Mouse (Mus musculus): ENCODE data around the gene Usp43. TPM values are rescaled to one million over a fixed set of nuclear protein-coding genes. Genes with fewer than 3 reads are reported as not detected.

Gene Usp43
- polyA plus RNA-seq, 1 experiment from 2014 or later: 1.3 TPM

DNA sequence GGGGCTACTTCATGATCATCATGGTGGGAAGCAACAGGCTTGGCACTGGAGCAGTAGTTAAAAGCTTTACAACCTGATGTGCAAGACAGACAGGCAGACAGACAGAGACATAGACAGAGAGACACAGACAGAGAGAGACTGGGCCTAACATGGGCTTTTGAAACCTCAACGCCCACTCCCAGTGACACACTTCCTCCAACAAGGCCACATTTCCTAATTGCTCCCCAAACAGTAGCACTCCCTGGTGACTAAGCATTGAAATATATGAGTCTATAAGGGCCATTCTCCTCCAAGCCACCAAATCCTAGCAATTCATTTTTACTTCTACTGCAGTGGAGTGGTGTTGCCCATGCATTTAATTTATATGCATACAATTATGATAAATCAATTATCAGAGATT lies 82.1 kb downstream of the Usp43 start:
- H3K27me3 ChIP-seq: no peaks in the 10 kb centered on the region
- no peak for ATAC-seq (ENCODE audit: insufficient number of reproducible peaks, insufficient read depth, low FRiP score, low TSS enrichment)
- no peak overlapping the region for H3K27ac ChIP-seq
- no peak overlapping the region for H3K4me3 ChIP-seq
- 73% methylated on average over 1 of the region's 1 CpGs for WGBS
- H3K4me2 ChIP-seq (replicated peaks): no peak overlapping the region
- no peak overlapping the region for H3K9ac ChIP-seq
- H3K9me3 ChIP-seq: no peaks in the 10 kb centered on the region
- H3K4me1 ChIP-seq: no peaks in the 10 kb centered on the region
- H3K36me3 ChIP-seq: no peaks in the 10 kb centered on the region

DNA sequence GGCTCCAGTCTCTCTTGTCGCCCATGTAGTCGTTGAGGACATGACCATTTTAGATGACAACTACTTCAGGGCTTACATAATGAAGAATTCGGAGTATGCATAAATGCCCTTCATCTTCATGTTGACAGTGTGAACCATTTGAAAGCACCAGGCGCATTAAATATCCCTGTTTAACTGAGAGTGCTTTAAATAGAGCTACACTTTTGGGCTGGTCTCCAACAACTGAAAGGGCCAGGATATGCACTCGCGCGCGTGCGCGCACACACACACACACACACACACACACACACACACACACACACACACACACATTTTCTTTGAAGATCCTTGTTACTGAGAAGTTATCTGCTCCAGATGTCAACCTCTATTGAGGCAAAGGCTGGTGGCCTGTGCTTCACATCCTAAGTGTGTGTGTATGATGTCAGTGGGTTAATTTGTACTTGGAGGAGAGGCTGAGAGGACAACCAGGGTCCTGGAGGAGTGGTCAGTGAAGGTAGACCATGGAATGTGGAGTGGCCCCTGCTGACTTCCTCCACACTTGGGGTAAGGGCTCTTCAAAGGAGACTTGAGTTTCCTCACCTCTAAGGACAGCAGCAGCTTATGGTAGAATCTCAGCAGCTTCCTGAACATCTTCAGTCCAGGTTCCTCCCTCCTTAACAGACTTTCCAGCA lies 86.4 kb downstream of the Usp43 start:
- Histone ChIP-seq H3K36me3 (no peaks in the 10 kb centered on the region), H3K4me1 (no peaks in the 10 kb centered on the region), H3K9me3 (no peaks in the 10 kb centered on the region), H3K4me2 (replicated peaks) (no peak overlapping the region), H3K4me3 (no peak overlapping the region), H3K27me3 (no peaks in the 10 kb centered on the region), H3K9ac (no peak overlapping the region), H3K27ac (no peak overlapping the region)
- 90% methylated on average over 10 of the region's 10 CpGs for WGBS
- no peak for ATAC-seq (ENCODE audit: insufficient number of reproducible peaks, insufficient read depth, low FRiP score, low TSS enrichment)

- H3K9me3 ChIP-seq: no peaks in the 10 kb centered on the region
- no peak overlapping the region for H3K4me3 ChIP-seq
- no peaks in the 10 kb centered on the region for H3K27me3 ChIP-seq
- no peak overlapping the region for H3K4me2 ChIP-seq (replicated peaks)
- 77% methylated on average over 5 of the region's 5 CpGs for WGBS
- H3K9ac ChIP-seq: no peak overlapping the region
- no peak for ATAC-seq (ENCODE audit: insufficient number of reproducible peaks, insufficient read depth, low FRiP score, low TSS enrichment)
- H3K4me1 ChIP-seq: no peaks in the 10 kb centered on the region
- no peaks in the 10 kb centered on the region for H3K36me3 ChIP-seq
- no peak overlapping the region for H3K27ac ChIP-seq
These were observed 90.1 kb downstream of the Usp43 start for GRCm38 (mm10) chr11:67831820-67832219.

GRCm38 (mm10) chr11:67829530-67829929 lies 92.4 kb downstream of the Usp43 start:
- Histone ChIP-seq H3K4me1 (no peaks in the 10 kb centered on the region), H3K9me3 (no peaks in the 10 kb centered on the region), H3K36me3 (no peaks in the 10 kb centered on the region), H3K27ac (no peak overlapping the region), H3K4me2 (replicated peaks) (no peak overlapping the region), H3K9ac (no peak overlapping the region), H3K27me3 (no peaks in the 10 kb centered on the region), H3K4me3 (no peak overlapping the region)
- no peak for ATAC-seq (ENCODE audit: insufficient number of reproducible peaks, insufficient read depth, low FRiP score, low TSS enrichment)
- 63% methylated on average over 6 of the region's 6 CpGs for WGBS

DNA sequence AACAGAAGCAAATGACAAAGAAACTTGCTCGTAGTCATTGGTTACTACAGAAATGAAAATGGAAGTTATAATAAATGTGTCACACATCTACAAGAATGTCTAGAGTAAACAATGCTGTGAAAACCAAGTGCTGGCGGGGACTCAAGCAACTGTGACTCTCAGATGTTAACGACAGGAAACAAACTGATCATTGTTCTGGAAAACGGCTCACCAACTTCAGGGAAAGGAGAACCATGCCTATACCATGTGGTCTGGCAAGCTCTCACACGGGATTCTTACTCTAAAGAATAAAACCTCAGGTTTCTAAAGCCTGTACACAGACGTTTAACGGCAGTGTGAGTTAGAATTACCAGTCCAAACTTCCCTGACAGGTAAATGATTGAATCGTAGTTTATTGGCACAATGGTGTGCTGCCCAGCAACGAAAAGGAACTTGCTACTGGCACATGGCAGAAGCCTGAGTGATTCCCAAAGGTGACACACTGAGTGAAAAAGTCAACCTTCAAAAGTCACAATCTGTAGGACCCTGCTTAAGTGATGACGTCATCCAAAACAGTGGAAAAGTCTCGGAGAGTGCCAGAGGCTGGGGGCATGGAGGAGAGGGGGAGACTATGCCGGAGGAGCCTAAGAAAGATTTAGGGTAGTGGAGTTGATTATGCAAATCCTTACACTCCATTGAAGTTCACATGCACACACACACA lies 93.4 kb downstream of the Usp43 start:
- Histone ChIP-seq H3K9me3 (no peaks in the 10 kb centered on the region), H3K9ac (no peak overlapping the region), H3K27me3 (no peaks in the 10 kb centered on the region), H3K27ac (no peak overlapping the region), H3K4me1 (no peaks in the 10 kb centered on the region), H3K4me3 (no peak overlapping the region), H3K4me2 (replicated peaks) (no peak overlapping the region), H3K36me3 (no peaks in the 10 kb centered on the region)
- 49% methylated on average over 12 of the region's 12 CpGs for WGBS
- no peak for ATAC-seq (ENCODE audit: insufficient number of reproducible peaks, insufficient read depth, low FRiP score, low TSS enrichment)

DNA sequence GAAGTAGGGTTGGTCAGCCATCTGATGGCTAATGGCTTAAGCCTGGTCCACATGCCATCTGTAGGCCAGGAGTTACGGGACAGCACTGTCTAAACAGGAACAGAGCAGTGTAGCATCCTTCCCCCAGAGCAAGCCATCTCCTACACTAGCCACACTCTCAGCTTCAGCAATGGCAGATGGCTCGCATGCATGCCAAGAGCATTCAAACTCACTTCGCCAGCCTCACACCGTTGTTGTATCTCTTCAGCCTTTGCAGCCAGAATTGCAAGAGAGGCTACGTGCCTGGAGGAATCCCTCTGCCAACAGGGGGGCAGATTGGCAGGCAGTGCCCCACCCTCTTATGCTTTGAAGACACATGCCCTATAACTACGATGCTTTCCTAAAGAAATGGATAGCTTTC lies 100.4 kb downstream of the Usp43 start:
- Histone ChIP-seq H3K4me3 (no peak overlapping the region), H3K27ac (no peak overlapping the region), H3K27me3 (no peaks in the 10 kb centered on the region), H3K36me3 (no peaks in the 10 kb centered on the region), H3K4me2 (replicated peaks) (no peak overlapping the region), H3K9ac (no peak overlapping the region), H3K4me1 (no peaks in the 10 kb centered on the region), H3K9me3 (no peaks in the 10 kb centered on the region)
- WGBS: 91% methylated on average over 6 of the region's 6 CpGs
- no peak for ATAC-seq (ENCODE audit: insufficient number of reproducible peaks, insufficient read depth, low FRiP score, low TSS enrichment)

DNA sequence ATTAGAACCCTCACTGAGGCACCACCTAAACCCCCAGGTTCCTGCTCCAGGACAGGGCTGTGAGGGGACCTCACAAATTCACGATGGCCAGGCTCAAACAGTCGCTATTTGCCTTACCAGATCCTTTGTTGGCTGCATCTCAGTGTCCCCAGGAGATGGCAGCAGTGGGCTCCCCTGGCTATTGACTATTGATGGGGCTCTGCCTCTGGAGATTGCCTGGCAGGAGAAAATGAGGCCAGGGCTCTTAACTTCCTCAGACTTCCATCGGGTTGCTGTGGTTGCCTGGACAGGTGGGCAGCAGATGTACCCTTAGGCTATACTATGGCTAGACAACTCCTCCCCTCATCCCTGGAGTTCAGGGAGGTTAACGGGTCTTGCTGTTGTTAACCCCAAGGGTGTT lies 101.7 kb downstream of the Usp43 start:
- Histone ChIP-seq H3K36me3 (no peaks in the 10 kb centered on the region), H3K4me1 (no peaks in the 10 kb centered on the region), H3K9me3 (no peaks in the 10 kb centered on the region), H3K4me2 (replicated peaks) (no peak overlapping the region), H3K27me3 (no peaks in the 10 kb centered on the region), H3K27ac (no peak overlapping the region), H3K9ac (no peak overlapping the region), H3K4me3 (no peak overlapping the region)
- WGBS: 7% methylated on average over 4 of the region's 4 CpGs
- no peak for ATAC-seq (ENCODE audit: insufficient number of reproducible peaks, insufficient read depth, low FRiP score, low TSS enrichment)

DNA sequence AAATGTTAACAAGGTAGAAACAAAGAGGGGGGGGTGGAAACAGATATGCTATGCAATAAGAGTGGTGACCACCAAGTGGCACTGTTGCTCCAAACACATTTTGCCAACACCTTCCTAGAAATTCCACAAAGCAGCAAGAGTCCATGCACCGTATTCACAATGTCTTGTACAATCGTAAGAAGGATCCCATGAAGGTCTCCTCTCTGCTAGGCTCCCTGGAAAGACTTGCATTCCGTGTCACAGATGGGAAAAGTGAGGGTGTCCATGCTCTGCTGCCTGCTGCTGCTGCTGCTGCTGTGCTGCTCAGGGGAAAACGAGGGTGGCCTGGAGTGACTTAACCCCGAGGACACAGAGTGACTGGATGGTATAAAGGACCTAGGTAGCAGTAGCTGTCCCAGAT lies 102.3 kb downstream of the Usp43 start:
- ATAC-seq (ENCODE audit: insufficient number of reproducible peaks, insufficient read depth, low FRiP score, low TSS enrichment): no peak
- Histone ChIP-seq H3K9me3 (no peaks in the 10 kb centered on the region), H3K9ac (no peak overlapping the region), H3K4me2 (replicated peaks) (peak overlapping the region; percentile 23; the same call in 1 of the 2 replicates), H3K27ac (no peak overlapping the region), H3K4me3 (no peak overlapping the region), H3K36me3 (no peaks in the 10 kb centered on the region), H3K4me1 (no peaks in the 10 kb centered on the region), H3K27me3 (no peaks in the 10 kb centered on the region)
- WGBS: 15% methylated on average over 5 of the region's 5 CpGs

DNA sequence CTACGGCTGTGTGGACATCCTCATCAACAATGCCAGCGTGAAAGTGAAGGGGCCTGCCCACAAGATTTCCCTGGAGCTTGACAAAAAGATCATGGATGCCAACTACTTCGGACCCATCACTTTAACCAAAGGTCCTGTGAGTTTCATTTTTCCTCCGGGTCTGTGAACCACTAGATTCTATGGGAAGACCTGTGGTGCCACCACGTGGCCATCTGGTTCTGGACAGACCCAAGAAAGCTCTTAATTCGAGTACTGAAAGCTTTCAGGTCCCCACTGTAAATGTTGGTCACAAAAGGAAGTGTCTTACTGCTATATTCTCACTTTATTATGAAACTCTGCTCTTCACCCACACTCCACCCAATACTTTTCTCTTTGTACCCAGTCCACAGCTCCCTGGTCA lies 110.4 kb downstream of the Usp43 start:
- no peaks in the 10 kb centered on the region for H3K9me3 ChIP-seq
- no peak overlapping the region for H3K27ac ChIP-seq
- no peak overlapping the region for H3K4me2 ChIP-seq (replicated peaks)
- ATAC-seq (ENCODE audit: insufficient number of reproducible peaks, insufficient read depth, low FRiP score, low TSS enrichment): no peak
- no peaks in the 10 kb centered on the region for H3K27me3 ChIP-seq
- no peak overlapping the region for H3K9ac ChIP-seq
- WGBS: 80% methylated on average over 6 of the region's 6 CpGs
- H3K4me3 ChIP-seq: no peak overlapping the region
- no peaks in the 10 kb centered on the region for H3K4me1 ChIP-seq
- no peaks in the 10 kb centered on the region for H3K36me3 ChIP-seq

- Histone ChIP-seq H3K4me3 (no peak overlapping the region), H3K27ac (no peak overlapping the region), H3K9ac (no peak overlapping the region), H3K4me2 (replicated peaks) (no peak overlapping the region), H3K9me3 (no peaks in the 10 kb centered on the region), H3K36me3 (no peaks in the 10 kb centered on the region), H3K27me3 (no peaks in the 10 kb centered on the region), H3K4me1 (no peaks in the 10 kb centered on the region)
- WGBS: 81% methylated on average over 5 of the region's 5 CpGs
- ATAC-seq (ENCODE audit: insufficient number of reproducible peaks, insufficient read depth, low FRiP score, low TSS enrichment): no peak
These were observed 113.9 kb downstream of the Usp43 start for GRCm38 (mm10) chr11:67808051-67808450.

GRCm38 (mm10) chr11:67806832-67807597 lies 114.9 kb downstream of the Usp43 start:
- no peak overlapping the region for H3K27ac ChIP-seq
- WGBS: 81% methylated on average over 11 of the region's 11 CpGs
- H3K9ac ChIP-seq: no peak overlapping the region
- H3K36me3 ChIP-seq: no peaks in the 10 kb centered on the region
- no peak overlapping the region for H3K4me3 ChIP-seq
- H3K27me3 ChIP-seq: no peaks in the 10 kb centered on the region
- no peak for ATAC-seq (ENCODE audit: insufficient number of reproducible peaks, insufficient read depth, low FRiP score, low TSS enrichment)
- no peaks in the 10 kb centered on the region for H3K9me3 ChIP-seq
- no peak overlapping the region for H3K4me2 ChIP-seq (replicated peaks)
- H3K4me1 ChIP-seq: no peaks in the 10 kb centered on the region

DNA sequence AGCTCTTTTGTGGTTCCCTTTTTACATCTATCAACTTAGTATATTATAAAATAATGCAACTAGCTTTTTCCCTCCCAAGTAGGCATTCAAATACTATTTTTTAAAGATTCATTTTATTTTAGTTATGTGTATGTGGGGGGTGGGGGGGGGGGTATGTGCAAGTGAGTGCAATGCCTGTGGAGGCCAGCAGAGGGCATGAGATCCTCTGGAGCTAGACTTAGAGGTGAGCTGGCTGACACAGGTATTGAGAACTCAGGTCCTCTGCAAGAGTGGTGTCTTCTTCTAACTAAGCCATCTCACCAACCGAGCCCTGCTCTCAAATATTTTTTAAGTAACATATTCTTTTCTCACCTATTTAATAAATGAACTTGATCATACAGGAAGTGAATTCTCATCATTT lies 116.4 kb downstream of the Usp43 start:
- ATAC-seq (ENCODE audit: insufficient number of reproducible peaks, insufficient read depth, low FRiP score, low TSS enrichment): no peak

More for the DNA sequence above, 116.4 kb downstream of the Usp43 start:
- Histone ChIP-seq H3K4me3 (no peak overlapping the region), H3K27ac (no peak overlapping the region), H3K4me2 (replicated peaks) (no peak overlapping the region), H3K9ac (no peak overlapping the region), H3K27me3 (no peaks in the 10 kb centered on the region), H3K4me1 (0 out of 2 replicates have a peak, but pooled peaks cover 4% of the 10 kb centered on the region), H3K36me3 (no peaks in the 10 kb centered on the region), H3K9me3 (no peaks in the 10 kb centered on the region)
- WGBS: 89% methylated on average over 1 of the region's 1 CpGs
